Mouse (Mus musculus) heart, adult 2 months (tissue): Measurements from ENCODE around the gene 3110070M22Rik. TPM values are rescaled to one million over a fixed set of nuclear protein-coding genes. Genes with fewer than 3 reads are reported as not detected.
"Not testable (repeated sequence)": the region's sequence is repeated elsewhere in the genome, so short reads cannot be mapped to it uniquely, and the experiment has no call there.

Experiments
- DNase-seq, 2 experiments: peaks; one replicate each; pipeline ENCODE4 v3.0.0; 2021
- H3K27ac ChIP-seq: fragments of 200-600 bp; 2 replicates; pipeline ENCODE4 v1.8.1; 2022
- H3K27me3 ChIP-seq: fragments of 200-500 bp; 2 replicates; pipeline ENCODE4 v1.6.1; 2012; ENCODE audit warnings: mild to moderate bottlenecking, low read length, inconsistent platforms, mixed read lengths; ENCODE audit not compliant: control insufficient read depth, insufficient read depth
- H3K36me3 ChIP-seq: fragments of 200-500 bp; 2 replicates; pipeline ENCODE4 v1.6.1; 2012; ENCODE audit warnings: low read length, inconsistent platforms; ENCODE audit not compliant: control insufficient read depth, insufficient read depth
- H3K4me1 ChIP-seq: fragments of 200-500 bp; 2 replicates; pipeline ENCODE4 v1.6.1; 2011; ENCODE audit warnings: low read length; ENCODE audit not compliant: control insufficient read depth, insufficient read depth
- H3K4me3 ChIP-seq: fragments of 200-600 bp; 2 replicates; pipeline ENCODE4 v1.8.1; 2022
- H3K79me2 ChIP-seq: fragments of 200-500 bp; replicated peaks from 2 replicates; pipeline ENCODE4 v1.6.1; 2012; ENCODE audit warnings: mild to moderate bottlenecking, inconsistent platforms, low read length, moderate library complexity, mixed read lengths; ENCODE audit not compliant: control insufficient read depth, insufficient read depth
- H3K9ac ChIP-seq: fragments of 200-500 bp; 2 replicates; pipeline ENCODE4 v1.6.1; 2012; ENCODE audit warnings: low read depth, mild to moderate bottlenecking, control low read depth, inconsistent platforms, low read length, mixed read lengths
- CTCF ChIP-seq: fragments of 200-600 bp; IDR thresholded peaks from 2 replicates; pipeline ENCODE4 v1.8.1; 2022; ENCODE audit warnings: antibody characterized with exemption, mild to moderate bottlenecking, moderate library complexity
- EP300 ChIP-seq: fragments of 200-500 bp; IDR thresholded peaks from 2 replicates; pipeline ENCODE4 v1.6.1; 2011; ENCODE audit warnings: low read depth, low read length, control low read depth; ENCODE audit not compliant: insufficient read depth
- POLR2A ChIP-seq: fragments of 200-500 bp; IDR thresholded peaks from 2 replicates; pipeline ENCODE4 v1.6.1; 2011; ENCODE audit warnings: mild to moderate bottlenecking, low read depth, low read length, control low read depth; ENCODE audit not compliant: insufficient read depth
- WGBS: fragments of 180-500 bp; shearing (Covaris S2); methylation state at CpG from one replicate; pipeline ENCODE4 v1.1.7; 2018; 5-methylcytosine and 5-hydroxymethylcytosine counted together
- intact Hi-C: fragments of 180-260 bp; cut with DNase I; formaldehyde crosslinking; loops from one replicate; pipeline ENCODE4 v1.15.1; 2025
- long read RNA-seq: library from polyadenylated mRNA; stranded (forward); transcript quantifications from one replicate; pipeline ENCODE4 v2.0.0, GENCODE M21; 2021
- polyA plus RNA-seq: library from polyadenylated mRNA; depleted of rRNA; stranded (reverse); fragments of >200 nt; gene quantifications from 2 replicates; pipeline ENCODE4 v1.2.3, GENCODE M21; 2012; rRNA removed
- total RNA-seq, 2 experiments: library from RNA; stranded (reverse); gene quantifications; 2 replicates each; pipeline ENCODE4 v1.2.3; 2021

The 3110070M22Rik gene
- total RNA-seq (1 to 10 TPM in 1 of 2 experiments, under 1 TPM in 1; 0.86 to 1.9 TPM), polyA plus RNA-seq (1.00 and 2.0 TPM in 2 replicates)
- long read RNA-seq, partial matches to known transcripts = 0 of 1 reads
- long read RNA-seq, other reads (novel, unspliced or antisense) = 0 of 1 reads

DNA sequence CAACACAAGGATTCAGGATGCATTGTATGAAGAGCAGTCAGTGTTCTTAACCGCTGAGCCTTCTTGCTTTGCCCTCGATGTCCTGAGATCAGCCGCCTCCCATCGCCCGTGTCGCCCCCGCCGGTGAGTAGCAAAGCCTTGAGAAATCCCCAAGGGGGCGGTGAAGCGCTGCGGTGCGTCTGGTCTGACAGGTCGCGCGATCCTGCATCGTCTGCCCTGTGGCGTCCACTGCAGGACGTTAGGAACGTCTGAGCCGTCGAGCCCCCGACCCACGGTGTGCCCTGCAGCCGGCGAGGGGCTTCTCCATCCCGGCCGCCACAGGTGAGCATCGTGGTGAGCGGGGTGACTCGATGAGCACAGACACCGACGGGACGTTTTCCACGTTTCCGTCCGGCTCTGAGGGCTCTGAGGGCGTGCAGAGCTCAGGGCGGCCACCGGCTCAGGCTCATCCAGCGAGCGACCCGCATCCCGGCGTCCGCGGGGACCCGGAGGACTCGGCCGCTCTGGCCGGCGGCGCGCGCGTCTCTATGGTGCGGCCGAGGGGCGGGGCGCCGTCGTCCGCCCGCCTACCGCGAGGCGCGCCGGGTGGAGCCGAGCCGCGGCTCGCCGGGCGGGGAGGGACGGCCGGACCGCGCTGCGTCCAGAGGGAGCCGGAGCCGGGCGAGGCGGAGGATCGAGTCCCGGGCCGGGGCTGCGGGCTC is at the start of gene 3110070M22Rik, which contains the start of gene Tmem267:
Gene 3110070M22Rik, minus strand, starts transcription at position 504 of the 701 bp plus-strand sequence.
Gene Tmem267, plus strand, starts transcription at position 160 of the 701 bp plus-strand sequence.
- intact Hi-C loops = no loop called here
- Histone ChIP-seq H3K9ac (peak within 1 kb of the TSS; percentile 84), H3K36me3 (no peaks in the 10 kb centered on the region)

DNA sequence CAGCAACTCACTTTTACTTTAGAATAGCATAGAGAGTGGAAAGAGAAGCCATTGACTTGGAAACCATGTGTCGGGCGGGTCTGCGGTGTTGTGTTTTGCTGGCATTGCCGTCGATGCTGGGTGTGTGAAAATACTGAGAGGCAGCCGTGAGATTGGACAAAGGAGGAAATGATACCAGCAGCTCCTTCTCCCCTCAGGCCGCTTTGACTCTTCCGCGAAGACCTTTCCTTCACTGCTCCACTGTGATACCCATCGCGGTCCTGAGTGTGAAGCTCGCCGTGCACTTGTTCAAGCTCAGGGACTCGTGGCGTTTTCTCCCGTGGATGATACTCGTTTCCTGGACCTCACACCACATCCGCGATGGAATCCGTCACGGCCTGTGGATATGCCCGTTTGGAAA is 6.8 kb upstream of the 3110070M22Rik start:
- DNase-seq, H3K4me1 ChIP-seq, H3K4me3 ChIP-seq, intact Hi-C loops, H3K79me2 ChIP-seq, H3K27ac ChIP-seq, H3K27me3 ChIP-seq, H3K9ac ChIP-seq, H3K36me3 ChIP-seq: not testable (repeated sequence)
- WGBS = 94% methylated on average over 13 of the region's 22 CpGs

More for the DNA sequence above, at the start of gene 3110070M22Rik, which contains the start of gene Tmem267:
- Histone ChIP-seq H3K4me1 (no peaks in the 10 kb centered on the region), H3K27ac (peak within 1 kb of the TSS; percentile 85), H3K4me3 (no peak within 1 kb of the TSS; the same call in 1 of the 2 replicates), H3K27me3 (no peaks in the 10 kb centered on the region), H3K79me2 (no peaks in the 10 kb centered on the region)
- peak; percentile 90 to 93 for DNase-seq
- TF ChIP-seq CTCF (peak; percentile 63), POLR2A (no peak), EP300 (no peak)
- WGBS = 68% methylated on average over 87 of the region's 87 CpGs

DNA sequence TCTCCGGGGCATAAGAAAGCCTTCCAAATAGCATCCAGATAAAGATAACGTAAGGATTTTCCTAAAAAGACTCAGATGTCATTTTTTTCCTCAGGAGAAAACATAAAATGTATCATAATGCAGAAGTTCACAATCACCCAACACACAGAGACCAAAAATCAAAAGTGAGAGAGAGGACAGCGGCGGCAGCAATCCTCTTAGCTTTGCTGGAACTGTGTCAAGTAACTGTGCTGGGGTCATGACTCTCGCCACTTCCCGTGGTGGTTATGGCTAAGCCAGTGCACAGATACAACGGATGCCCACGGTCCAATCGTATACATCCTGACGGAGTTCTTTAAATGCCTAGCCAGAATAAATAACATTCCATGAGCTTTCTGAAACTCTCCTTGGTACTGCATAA is 3.9 kb upstream of the 3110070M22Rik start:
- H3K27me3 ChIP-seq, H3K4me3 ChIP-seq, H3K9ac ChIP-seq, H3K4me1 ChIP-seq, H3K36me3 ChIP-seq, DNase-seq, H3K27ac ChIP-seq, intact Hi-C loops, H3K79me2 ChIP-seq: not testable (repeated sequence)
- WGBS = 88% methylated on average over 10 of the region's 10 CpGs

DNA sequence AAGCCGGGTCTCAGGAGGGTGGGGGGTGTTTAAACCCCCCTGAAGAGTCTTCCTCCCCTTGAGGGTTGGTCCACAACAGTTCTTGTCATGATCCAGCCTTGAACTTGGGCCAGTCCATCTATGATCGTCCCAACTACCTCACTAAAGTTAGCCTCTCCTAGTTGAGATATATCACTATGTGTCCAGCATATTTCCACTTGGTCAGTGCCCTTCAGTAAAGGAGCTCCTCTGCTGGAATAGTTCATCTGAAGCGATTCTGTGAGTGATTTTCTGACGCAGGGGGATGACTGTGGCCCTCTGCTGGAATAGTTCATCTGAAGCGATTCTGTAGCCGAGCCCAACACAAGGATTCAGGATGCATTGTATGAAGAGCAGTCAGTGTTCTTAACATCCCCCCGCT is 829 bp downstream of the 3110070M22Rik start:
- Histone ChIP-seq H3K27me3 (no peaks in the 10 kb centered on the region), H3K4me3 (no peak overlapping the region), H3K27ac (no peak overlapping the region), H3K9ac (no peak overlapping the region), H3K4me1 (no peaks in the 10 kb centered on the region), H3K36me3 (no peaks in the 10 kb centered on the region), H3K79me2 (no peaks in the 10 kb centered on the region)
- TF ChIP-seq POLR2A (no peak), CTCF (no peak), EP300 (no peak)
- intact Hi-C loops = no loop called here
- no peak for DNase-seq
- 40% methylated on average over 7 of the region's 7 CpGs for WGBS

- H3K27me3 ChIP-seq = no peaks in the 10 kb centered on the region
- 95% methylated on average over 2 of the region's 2 CpGs for WGBS
- H3K79me2 ChIP-seq = no peaks in the 10 kb centered on the region
- no peak overlapping the region for H3K4me3 ChIP-seq
- intact Hi-C loops = no loop called here
- H3K27ac ChIP-seq = no peak overlapping the region
- H3K4me1 ChIP-seq = no peaks in the 10 kb centered on the region
- 0 out of 2 replicates have a peak, but pooled peaks cover 2% of the 10 kb centered on the region for H3K36me3 ChIP-seq
- H3K9ac ChIP-seq = no peak overlapping the region
- TF ChIP-seq EP300 = no peak
- TF ChIP-seq POLR2A = no peak
- no peak for TF ChIP-seq CTCF
- no peak for DNase-seq
Measured at GRCm38 (mm10) chr13:119477789-119478188, 10.4 kb downstream of the 3110070M22Rik start.

DNA sequence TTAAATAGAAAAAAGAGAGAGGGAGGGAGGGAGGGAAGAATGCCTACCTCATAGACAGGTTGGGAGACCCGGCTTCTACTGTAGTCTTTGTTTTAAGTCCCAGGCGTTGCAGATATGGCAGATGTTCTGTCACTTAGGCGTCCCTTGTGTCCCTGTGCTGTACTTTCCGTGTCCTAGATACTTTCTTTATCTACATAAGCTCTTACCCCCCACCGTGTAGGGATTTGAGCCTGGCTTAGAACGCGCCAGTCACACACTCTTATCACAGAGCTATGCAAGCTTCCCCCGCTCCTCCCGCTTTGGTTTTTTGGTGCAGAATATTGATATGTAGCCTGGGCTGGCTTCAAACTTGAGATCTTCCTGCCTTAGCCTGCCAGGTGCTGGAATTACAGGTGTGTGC is 11.6 kb downstream of the 3110070M22Rik start:
- Histone ChIP-seq H3K4me1 (no peaks in the 10 kb centered on the region), H3K4me3 (no peak overlapping the region), H3K27ac (no peak overlapping the region), H3K27me3 (no peaks in the 10 kb centered on the region), H3K9ac (no peak overlapping the region), H3K36me3 (0 out of 2 replicates have a peak, but pooled peaks cover 2% of the 10 kb centered on the region), H3K79me2 (no peaks in the 10 kb centered on the region; the same call in 1 of the 2 replicates)
- intact Hi-C loops = no loop called here
- DNase-seq = no peak
- TF ChIP-seq CTCF = no peak
- WGBS = 59% methylated on average over 9 of the region's 9 CpGs
